Mouse (Mus musculus) forebrain, embryonic 15.5 days (tissue): ENCODE data around the gene Hyal6. TPM values are rescaled to one million over a fixed set of nuclear protein-coding genes. Genes with fewer than 3 reads are reported as not detected.

Experiments
- ATAC-seq: fragments of 200-750 bp; cut with Nextera tagmentation; replicated peaks from 2 replicates; pipeline ENCODE4 v1.8.0; 2017; ENCODE audit warnings: mild to moderate bottlenecking, moderate TSS enrichment, moderate library complexity
- H3K27ac ChIP-seq: fragments of 300-500 bp; sonication (generic); replicated peaks from 2 replicates; pipeline ENCODE4 v1.5.1; 2015; ENCODE audit warnings: mild to moderate bottlenecking, inconsistent platforms
- H3K27me3 ChIP-seq: fragments of 300-500 bp; sonication (generic); 2 replicates; pipeline ENCODE4 v1.6.1; 2015; ENCODE audit warnings: inconsistent platforms
- H3K36me3 ChIP-seq: fragments of 300-500 bp; sonication (generic); 2 replicates; pipeline ENCODE4 v1.6.1; 2015; ENCODE audit warnings: mild to moderate bottlenecking, inconsistent platforms
- H3K4me1 ChIP-seq: fragments of 300-500 bp; sonication (generic); 2 replicates; pipeline ENCODE4 v1.6.1; 2015; ENCODE audit warnings: inconsistent platforms
- H3K4me2 ChIP-seq: fragments of 300-500 bp; sonication (generic); replicated peaks from 2 replicates; pipeline ENCODE4 v1.6.1; 2015; ENCODE audit warnings: mild to moderate bottlenecking, inconsistent platforms
- H3K4me3 ChIP-seq: fragments of 300-500 bp; sonication (generic); 2 replicates; pipeline ENCODE4 v1.5.1; 2015; ENCODE audit warnings: mild to moderate bottlenecking, inconsistent platforms
- H3K9ac ChIP-seq: fragments of 300-500 bp; sonication (generic); replicated peaks from 2 replicates; pipeline ENCODE4 v1.6.1; 2015; ENCODE audit warnings: mild to moderate bottlenecking, inconsistent platforms
- H3K9me3 ChIP-seq: fragments of 300-500 bp; sonication (generic); 2 replicates; pipeline ENCODE4 v1.6.1; 2016; ENCODE audit warnings: inconsistent platforms
- WGBS: fragments of 180-500 bp; shearing (Covaris S2); methylation state at CpG from one replicate; pipeline ENCODE4 v1.1.7; 2015; ENCODE audit warnings: mixed read lengths; 5-methylcytosine and 5-hydroxymethylcytosine counted together
- polyA plus RNA-seq: library from polyadenylated mRNA; unstranded; fragments of >200 nt; fragmentation: Nextera tagmentation; extraction: Ambion mirVana; gene quantifications from 2 replicates; pipeline ENCODE4 v1.2.1, GENCODE M21; 2015

Hyal6 gene
- not detected in 2 replicates for polyA plus RNA-seq

DNA sequence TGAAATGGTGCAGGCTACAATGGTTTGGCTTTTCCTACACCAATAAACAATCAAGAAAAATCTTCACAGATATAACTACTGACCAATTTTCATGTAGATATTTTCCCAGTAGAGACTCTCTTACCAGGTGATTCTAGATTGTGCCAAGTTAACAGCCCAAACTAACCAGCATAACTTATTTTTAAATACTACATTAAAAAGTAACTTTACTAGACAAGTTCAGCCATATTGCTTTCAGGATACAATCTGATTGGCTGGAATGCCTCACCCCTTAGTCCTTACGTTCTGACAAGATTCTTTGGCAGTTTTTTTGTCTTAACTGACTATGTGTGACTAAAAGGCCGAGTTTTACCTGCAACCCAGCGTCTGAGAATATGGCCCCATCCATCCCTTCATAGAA is at the start of gene Hyal6:
Gene Hyal6 (plus strand): TSS at position 301 of the 400 bp plus-strand sequence.
- H3K4me3 ChIP-seq, result no peak within 1 kb of the TSS
- no peaks in the 10 kb centered on the region for H3K36me3 ChIP-seq
- no peak within 1 kb of the TSS for H3K27ac ChIP-seq
- no peaks in the 10 kb centered on the region for H3K27me3 ChIP-seq
- no peaks in the 10 kb centered on the region for H3K9me3 ChIP-seq
- 83% methylated on average over 3 of the region's 3 CpGs for WGBS
- no peaks in the 10 kb centered on the region for H3K4me1 ChIP-seq
- H3K4me2 ChIP-seq, result no peak within 1 kb of the TSS
- ATAC-seq, result no peak
- H3K9ac ChIP-seq, result no peak within 1 kb of the TSS

GRCm38 (mm10) chr6:24687871-24688270 is 45.2 kb upstream of the Hyal6 start:
- Histone ChIP-seq H3K9ac (no peak overlapping the region), H3K4me2 (no peak overlapping the region), H3K9me3 (no peaks in the 10 kb centered on the region), H3K27me3 (no peaks in the 10 kb centered on the region), H3K36me3 (no peaks in the 10 kb centered on the region), H3K4me1 (no peaks in the 10 kb centered on the region), H3K27ac (no peak overlapping the region), H3K4me3 (no peak overlapping the region)
- ATAC-seq, result no peak
- 22% methylated on average over 1 of the region's 1 CpGs for WGBS

DNA sequence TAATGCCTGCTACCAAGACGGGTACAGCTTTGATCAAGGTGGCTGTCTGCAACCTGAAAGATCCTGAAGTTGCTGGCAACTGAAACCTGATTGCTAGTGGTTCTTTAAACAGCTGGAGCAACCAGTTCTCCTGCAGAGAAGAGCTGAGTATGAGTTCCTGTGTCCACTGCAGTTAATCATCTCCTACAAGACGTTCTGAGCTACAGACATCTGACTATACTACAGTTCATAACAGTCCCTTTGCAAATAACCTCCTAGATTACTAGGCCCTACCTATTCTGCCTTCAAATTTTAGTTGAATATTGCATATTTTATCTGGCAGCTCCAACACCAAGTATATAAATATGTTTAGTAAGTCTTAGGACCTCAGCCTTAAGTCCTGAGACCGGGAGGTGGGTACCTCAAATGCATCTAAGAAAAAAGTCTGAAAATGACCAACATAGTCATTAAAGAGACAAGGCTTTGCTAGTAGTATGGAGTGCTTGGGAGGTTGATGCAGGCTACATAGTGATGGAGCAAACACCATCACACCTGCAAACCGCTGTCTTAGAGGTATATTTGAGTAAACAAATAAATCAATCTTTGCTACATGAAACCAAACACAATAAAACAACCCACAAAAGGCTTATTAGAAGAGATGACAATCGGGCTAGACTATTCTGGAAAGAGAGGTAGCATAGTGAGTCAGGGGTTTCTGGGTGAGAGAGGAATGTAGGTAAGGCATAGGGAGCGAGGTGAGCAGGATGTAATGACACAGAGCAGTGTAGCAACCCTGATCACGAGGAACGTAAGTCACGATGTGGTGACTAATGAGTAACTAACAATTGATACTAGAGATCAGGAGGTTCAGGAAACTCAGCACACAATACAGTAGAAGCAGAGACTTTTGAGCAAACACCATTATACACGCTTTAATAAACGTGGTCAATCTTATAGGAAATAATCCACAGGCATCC is 38.3 kb upstream of the Hyal6 start:
- 83% methylated on average over 11 of the region's 11 CpGs for WGBS
- Histone ChIP-seq H3K27me3 (no peaks in the 10 kb centered on the region), H3K4me1 (no peaks in the 10 kb centered on the region), H3K4me2 (no peak overlapping the region), H3K9ac (no peak overlapping the region), H3K9me3 (no peaks in the 10 kb centered on the region), H3K36me3 (no peaks in the 10 kb centered on the region), H3K27ac (no peak overlapping the region), H3K4me3 (no peak overlapping the region)
- no peak for ATAC-seq

DNA sequence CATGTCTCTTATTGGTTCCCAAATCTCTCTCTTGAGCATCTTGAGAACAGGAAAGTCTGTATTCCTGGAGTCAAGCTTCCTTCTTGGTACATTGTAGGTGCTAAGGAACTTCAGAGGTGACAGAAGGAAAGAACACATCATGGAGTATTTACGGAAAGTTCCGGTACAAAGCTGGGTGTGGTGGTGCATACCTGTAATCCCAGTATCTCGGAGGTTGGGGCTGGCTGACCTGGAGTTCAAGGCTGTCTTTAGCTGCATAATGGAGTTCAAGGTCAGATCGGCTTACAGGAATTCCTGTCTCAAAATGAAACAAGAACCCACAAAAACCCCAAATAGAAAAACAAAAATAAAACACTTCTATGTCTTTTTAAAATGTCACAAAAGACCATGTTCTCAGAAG is 36.9 kb upstream of the Hyal6 start:
- Histone ChIP-seq H3K9me3 (no peaks in the 10 kb centered on the region), H3K27ac (no peak overlapping the region), H3K27me3 (no peaks in the 10 kb centered on the region), H3K4me2 (no peak overlapping the region), H3K9ac (no peak overlapping the region), H3K4me1 (no peaks in the 10 kb centered on the region), H3K4me3 (no peak overlapping the region), H3K36me3 (no peaks in the 10 kb centered on the region)
- ATAC-seq, result no peak
- WGBS, result 90% methylated on average over 4 of the region's 4 CpGs

- Histone ChIP-seq H3K27ac (no peak overlapping the region), H3K9ac (no peak overlapping the region), H3K27me3 (no peaks in the 10 kb centered on the region), H3K4me1 (no peaks in the 10 kb centered on the region), H3K4me2 (no peak overlapping the region), H3K4me3 (no peak overlapping the region), H3K9me3 (no peaks in the 10 kb centered on the region), H3K36me3 (no peaks in the 10 kb centered on the region)
- no peak for ATAC-seq
- WGBS, result 84% methylated on average over 5 of the region's 5 CpGs
Measured at GRCm38 (mm10) chr6:24697216-24697615, 35.8 kb upstream of the Hyal6 start.

GRCm38 (mm10) chr6:24707090-24707489 is 26.0 kb upstream of the Hyal6 start:
- no peak overlapping the region for H3K9ac ChIP-seq
- no peak overlapping the region for H3K27ac ChIP-seq
- no peaks in the 10 kb centered on the region for H3K27me3 ChIP-seq
- no peaks in the 10 kb centered on the region for H3K9me3 ChIP-seq
- H3K4me3 ChIP-seq, result no peak overlapping the region
- no peak overlapping the region for H3K4me2 ChIP-seq
- H3K4me1 ChIP-seq, result no peaks in the 10 kb centered on the region
- ATAC-seq, result no peak
- H3K36me3 ChIP-seq, result no peaks in the 10 kb centered on the region
- WGBS, result 94% methylated on average over 5 of the region's 5 CpGs

DNA sequence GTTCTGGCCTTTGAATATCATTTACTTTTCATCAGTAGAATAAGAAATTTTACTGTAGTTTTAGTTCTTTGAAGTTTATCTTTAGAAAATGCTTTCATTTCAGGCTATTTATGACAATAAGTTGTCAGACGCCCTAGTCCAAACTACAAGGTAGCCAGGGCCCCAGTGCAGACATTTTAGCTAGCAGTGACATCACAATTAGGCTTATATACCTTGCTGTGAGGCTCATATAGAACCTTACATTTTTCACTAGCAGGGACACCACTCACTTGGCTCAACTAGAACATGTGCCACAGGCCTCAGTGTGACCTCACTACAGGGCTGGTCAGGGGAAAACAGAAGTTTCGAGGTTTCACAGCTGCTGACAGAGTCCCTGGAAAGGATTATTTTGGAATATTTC is 25.5 kb upstream of the Hyal6 start:
- no peak overlapping the region for H3K4me2 ChIP-seq
- no peak overlapping the region for H3K27ac ChIP-seq
- H3K27me3 ChIP-seq, result no peaks in the 10 kb centered on the region
- H3K4me3 ChIP-seq, result no peak overlapping the region
- ATAC-seq, result no peak
- H3K4me1 ChIP-seq, result no peaks in the 10 kb centered on the region
- 88% methylated on average over 2 of the region's 2 CpGs for WGBS
- no peak overlapping the region for H3K9ac ChIP-seq
- no peaks in the 10 kb centered on the region for H3K9me3 ChIP-seq
- no peaks in the 10 kb centered on the region for H3K36me3 ChIP-seq

DNA sequence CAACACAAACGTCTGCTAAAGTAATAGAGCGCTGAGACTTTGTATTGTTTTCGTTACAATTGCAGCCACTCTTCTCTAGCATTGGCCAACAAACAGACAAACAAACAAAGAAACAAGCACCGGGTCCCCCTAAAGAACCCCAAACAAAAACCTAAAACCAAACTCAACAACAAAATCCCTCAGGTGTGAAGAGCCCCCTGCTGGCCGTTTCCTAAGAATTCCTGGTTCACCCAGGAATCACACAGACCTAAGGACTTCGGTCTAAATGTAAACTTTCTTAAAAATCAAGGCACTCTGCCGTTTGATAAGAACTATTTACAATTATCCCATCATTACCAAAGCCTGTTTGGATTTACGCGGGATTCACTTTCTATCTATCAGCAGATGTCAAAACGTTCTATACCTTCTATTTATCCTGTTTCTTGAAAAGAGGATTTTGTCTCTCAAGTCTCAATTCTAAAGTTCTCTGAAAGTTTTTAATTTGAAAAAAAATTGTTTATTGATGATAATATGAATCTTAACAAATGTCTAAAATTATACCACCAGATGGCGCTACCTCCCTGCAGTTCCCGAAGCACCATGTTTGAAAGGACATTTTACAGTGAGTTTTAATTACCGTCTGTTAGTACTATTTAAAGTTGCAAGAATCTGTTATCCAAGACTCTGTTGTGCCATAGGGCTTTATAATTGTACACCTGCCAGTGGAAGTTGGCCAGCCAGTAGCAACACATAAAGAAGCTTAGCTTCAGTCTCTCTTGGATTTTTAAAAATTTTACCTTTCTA is 11.5 kb upstream of the Hyal6 start:
- no peak overlapping the region for H3K9ac ChIP-seq
- no peaks in the 10 kb centered on the region for H3K4me1 ChIP-seq
- H3K9me3 ChIP-seq, result no peaks in the 10 kb centered on the region
- peak; percentile 83 for ATAC-seq
- no peaks in the 10 kb centered on the region for H3K27me3 ChIP-seq
- no peak overlapping the region for H3K27ac ChIP-seq
- H3K36me3 ChIP-seq, result no peaks in the 10 kb centered on the region
- WGBS, result 30% methylated on average over 13 of the region's 13 CpGs
- no peak overlapping the region for H3K4me3 ChIP-seq
- H3K4me2 ChIP-seq, result no peak overlapping the region

DNA sequence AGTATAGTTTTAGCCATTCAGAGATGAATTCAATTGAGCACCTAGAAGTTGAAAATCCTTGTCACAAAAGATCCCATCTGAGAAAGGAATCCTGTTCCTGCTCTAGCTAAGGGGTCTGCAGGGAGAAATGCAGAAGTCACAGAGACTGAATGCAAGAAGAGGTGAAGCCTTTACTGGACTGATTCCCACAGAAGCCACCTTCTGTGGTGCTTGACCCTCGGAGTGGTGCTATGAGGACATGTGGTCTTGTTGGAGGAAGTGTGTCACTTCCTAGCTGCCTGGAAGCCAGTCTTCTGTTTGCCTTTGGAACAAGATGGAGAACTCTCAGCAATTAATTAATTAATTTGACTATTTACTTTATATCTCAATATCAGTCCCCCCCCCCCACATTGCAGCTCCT is 4.9 kb upstream of the Hyal6 start:
- Histone ChIP-seq H3K9me3 (no peaks in the 10 kb centered on the region), H3K9ac (no peak overlapping the region), H3K4me3 (no peak overlapping the region), H3K27me3 (no peaks in the 10 kb centered on the region), H3K4me2 (no peak overlapping the region), H3K4me1 (no peaks in the 10 kb centered on the region), H3K27ac (no peak overlapping the region), H3K36me3 (no peaks in the 10 kb centered on the region)
- ATAC-seq, result no peak
- 84% methylated on average over 1 of the region's 1 CpGs for WGBS

GRCm38 (mm10) chr6:24734565-24734964 is 1.5 kb downstream of the Hyal6 start:
- no peak for ATAC-seq
- H3K4me3 ChIP-seq, result no peak overlapping the region
- H3K27me3 ChIP-seq, result no peaks in the 10 kb centered on the region
- no peak overlapping the region for H3K9ac ChIP-seq
- H3K36me3 ChIP-seq, result no peaks in the 10 kb centered on the region
- no peaks in the 10 kb centered on the region for H3K4me1 ChIP-seq
- no peak overlapping the region for H3K4me2 ChIP-seq
- H3K9me3 ChIP-seq, result no peaks in the 10 kb centered on the region
- WGBS, result 91% methylated on average over 6 of the region's 6 CpGs
- H3K27ac ChIP-seq, result no peak overlapping the region

DNA sequence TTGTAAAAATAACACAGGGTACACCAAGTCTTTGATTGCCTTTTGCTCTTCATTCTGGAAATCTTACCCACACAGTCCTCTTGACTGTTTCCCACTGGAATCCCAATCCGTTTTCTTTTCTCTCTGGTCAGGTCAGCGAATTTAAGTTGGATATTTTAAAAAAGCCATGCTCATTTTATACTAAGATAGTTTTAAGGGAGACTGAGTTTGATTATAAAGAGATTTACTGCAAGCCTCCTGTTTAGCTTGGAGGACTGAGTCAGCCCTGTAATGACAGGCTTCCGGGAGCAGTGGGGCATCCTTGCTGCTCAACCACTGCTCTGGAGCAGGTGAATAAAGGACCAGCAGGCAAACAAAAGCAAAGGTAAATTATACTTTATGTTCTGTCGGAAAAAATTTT is 15.0 kb downstream of the Hyal6 start, which contains the start of gene Hyal4:
Gene Hyal4 (plus strand): TSS at position 301 of the 400 bp plus-strand sequence.
- H3K36me3 ChIP-seq, result no peaks in the 10 kb centered on the region
- H3K9ac ChIP-seq, result no peak within 1 kb of the TSS
- H3K9me3 ChIP-seq, result no peaks in the 10 kb centered on the region
- no peak within 1 kb of the TSS for H3K4me3 ChIP-seq
- WGBS, result 89% methylated on average over 4 of the region's 4 CpGs
- H3K4me1 ChIP-seq, result no peaks in the 10 kb centered on the region
- H3K27ac ChIP-seq, result no peak within 1 kb of the TSS
- no peak for ATAC-seq
- H3K4me2 ChIP-seq, result no peak within 1 kb of the TSS
- no peaks in the 10 kb centered on the region for H3K27me3 ChIP-seq

- H3K9me3 ChIP-seq, result no peaks in the 10 kb centered on the region
Measured at GRCm38 (mm10) chr6:24759281-24759680, 26.2 kb downstream of the Hyal6 start.

More at GRCm38 (mm10) chr6:24759281-24759680, 26.2 kb downstream of the Hyal6 start:
- Histone ChIP-seq H3K27ac (no peak overlapping the region), H3K4me1 (no peaks in the 10 kb centered on the region), H3K4me3 (no peak overlapping the region), H3K27me3 (no peaks in the 10 kb centered on the region), H3K36me3 (no peaks in the 10 kb centered on the region), H3K9ac (no peak overlapping the region), H3K4me2 (no peak overlapping the region)
- 95% methylated on average over 3 of the region's 3 CpGs for WGBS
- ATAC-seq, result no peak
